Mouse (Mus musculus) heart, embryonic 15.5 days (tissue): Measurements from ENCODE around the gene Pan2. TPM values are rescaled to one million over a fixed set of nuclear protein-coding genes. Genes with fewer than 3 reads are reported as not detected.

Experiments
- ATAC-seq: fragments of 200-750 bp; cut with Nextera tagmentation; replicated peaks from 2 replicates; pipeline ENCODE4 v1.8.0; 2017; ENCODE audit warnings: low read depth, moderate TSS enrichment; ENCODE audit not compliant: insufficient number of reproducible peaks, insufficient read depth, low FRiP score
- H3K27ac ChIP-seq: fragments of 300-500 bp; sonication (generic); 2 replicates; pipeline ENCODE4 v1.5.1; 2015; ENCODE audit warnings: mild to moderate bottlenecking, inconsistent platforms
- H3K27me3 ChIP-seq: fragments of 300-500 bp; sonication (generic); 2 replicates; pipeline ENCODE4 v1.6.1; 2015; ENCODE audit warnings: inconsistent platforms
- H3K36me3 ChIP-seq: fragments of 300-500 bp; sonication (generic); 2 replicates; pipeline ENCODE4 v1.6.1; 2015; ENCODE audit warnings: mild to moderate bottlenecking, inconsistent platforms
- H3K4me1 ChIP-seq: fragments of 300-500 bp; sonication (generic); replicated peaks from 2 replicates; pipeline ENCODE4 v1.6.1; 2015; ENCODE audit warnings: inconsistent platforms
- H3K4me2 ChIP-seq: fragments of 300-500 bp; sonication (generic); 2 replicates; pipeline ENCODE4 v1.6.1; 2015; ENCODE audit warnings: inconsistent platforms, mild to moderate bottlenecking, moderate library complexity
- H3K4me3 ChIP-seq: fragments of 300-500 bp; sonication (generic); 2 replicates; pipeline ENCODE4 v1.5.1; 2015; ENCODE audit warnings: mild to moderate bottlenecking, inconsistent platforms
- H3K9ac ChIP-seq: fragments of 300-500 bp; sonication (generic); 2 replicates; pipeline ENCODE4 v1.6.1; 2015; ENCODE audit warnings: mild to moderate bottlenecking, inconsistent platforms
- H3K9me3 ChIP-seq: fragments of 300-500 bp; sonication (generic); replicated peaks from 2 replicates; pipeline ENCODE4 v1.6.1; 2016; ENCODE audit warnings: inconsistent platforms
- WGBS: fragments of 180-500 bp; shearing (Covaris S2); methylation state at CpG from one replicate; pipeline ENCODE4 v1.1.7; 2015; ENCODE audit warnings: mixed read lengths; 5-methylcytosine and 5-hydroxymethylcytosine counted together
- polyA plus RNA-seq: library from polyadenylated mRNA; unstranded; fragments of >200 nt; fragmentation: Nextera tagmentation; extraction: Ambion mirVana; gene quantifications from 2 replicates; pipeline ENCODE4 v1.2.1, GENCODE M21; 2015

Pan2 gene
- polyA plus RNA-seq, 1 experiment from 2014 or later: 22.3 TPM

- H3K9me3 ChIP-seq: no peaks in the 10 kb centered on the region
- ATAC-seq: peak; percentile 95
- H3K4me2 ChIP-seq: peak within 1 kb of the TSS; percentile 75
- H3K36me3 ChIP-seq: peaks cover 6% of the 10 kb centered on the region; the same call in 1 of the 2 replicates
- H3K9ac ChIP-seq: peak within 1 kb of the TSS; percentile 95
- H3K4me1 ChIP-seq: peaks cover 47% of the 10 kb centered on the region
- H3K27me3 ChIP-seq: no peaks in the 10 kb centered on the region
- under 1% methylated on average over 61 of the region's 61 CpGs for WGBS
- peak within 1 kb of the TSS; percentile 98 for H3K27ac ChIP-seq
- H3K4me3 ChIP-seq: peak within 1 kb of the TSS; percentile 94
Observed at GRCm38 (mm10) chr10:128337306-128338181, 34.4 kb downstream of the Pan2 start, which contains the start of gene Cs. TSS of gene Cs (plus strand) at chr10:128337734.

- peak overlapping the region; percentile 69 for H3K4me2 ChIP-seq
- peak overlapping the region; percentile 98 for H3K27ac ChIP-seq
- ATAC-seq: no peak
- 9% methylated on average over 5 of the region's 5 CpGs for WGBS
- peaks cover 6% of the 10 kb centered on the region; the same call in 1 of the 2 replicates for H3K36me3 ChIP-seq
- peak overlapping the region; percentile 94 for H3K4me3 ChIP-seq
- peaks cover 52% of the 10 kb centered on the region for H3K4me1 ChIP-seq
- H3K9me3 ChIP-seq: no peaks in the 10 kb centered on the region
- no peaks in the 10 kb centered on the region for H3K27me3 ChIP-seq
- H3K9ac ChIP-seq: peak overlapping the region; percentile 95
Observed at GRCm38 (mm10) chr10:128338415-128338814, 35.3 kb downstream of the Pan2 start.

GRCm38 (mm10) chr10:128338948-128339347 lies 35.8 kb downstream of the Pan2 start:
- peak overlapping the region; percentile 69 for H3K4me2 ChIP-seq
- peak overlapping the region; percentile 95; the same call in 1 of the 2 replicates for H3K9ac ChIP-seq
- H3K4me3 ChIP-seq: peak overlapping the region; percentile 94
- H3K36me3 ChIP-seq: peaks cover 6% of the 10 kb centered on the region; the same call in 1 of the 2 replicates
- H3K27me3 ChIP-seq: no peaks in the 10 kb centered on the region
- peaks cover 57% of the 10 kb centered on the region for H3K4me1 ChIP-seq
- peak overlapping the region; percentile 98 for H3K27ac ChIP-seq
- WGBS: 23% methylated on average over 2 of the region's 2 CpGs
- no peak for ATAC-seq
- no peaks in the 10 kb centered on the region for H3K9me3 ChIP-seq

- H3K4me3 ChIP-seq: no peak overlapping the region
- ATAC-seq: no peak
- no peak overlapping the region for H3K27ac ChIP-seq
- H3K36me3 ChIP-seq: peaks cover 6% of the 10 kb centered on the region; the same call in 1 of the 2 replicates
- WGBS: 57% methylated on average over 2 of the region's 2 CpGs
- H3K9ac ChIP-seq: no peak overlapping the region
- peak overlapping the region; percentile 69; the same call in 1 of the 2 replicates for H3K4me2 ChIP-seq
- peaks cover 67% of the 10 kb centered on the region for H3K4me1 ChIP-seq
- no peaks in the 10 kb centered on the region for H3K27me3 ChIP-seq
- H3K9me3 ChIP-seq: no peaks in the 10 kb centered on the region
Observed at GRCm38 (mm10) chr10:128340257-128340656, 37.1 kb downstream of the Pan2 start.

GRCm38 (mm10) chr10:128343436-128343835 lies 40.3 kb downstream of the Pan2 start:
- Histone ChIP-seq H3K9me3 (no peaks in the 10 kb centered on the region), H3K4me3 (no peak overlapping the region), H3K27ac (0 out of 2 replicates have a peak overlapping the region, but pooled peaks have one; percentile 42), H3K36me3 (peaks cover 9% of the 10 kb centered on the region), H3K9ac (no peak overlapping the region), H3K4me1 (peaks cover 72% of the 10 kb centered on the region), H3K4me2 (no peak overlapping the region), H3K27me3 (no peaks in the 10 kb centered on the region)
- WGBS: 87% methylated on average over 1 of the region's 1 CpGs
- ATAC-seq: no peak

GRCm38 (mm10) chr10:128344568-128345275 lies 41.6 kb downstream of the Pan2 start:
- no peaks in the 10 kb centered on the region for H3K27me3 ChIP-seq
- H3K27ac ChIP-seq: peak overlapping the region; percentile 84
- H3K4me1 ChIP-seq: peaks cover 59% of the 10 kb centered on the region
- H3K4me2 ChIP-seq: peak overlapping the region; percentile 61
- H3K4me3 ChIP-seq: peak overlapping the region; percentile 37
- WGBS: 6% methylated on average over 7 of the region's 7 CpGs
- peaks cover 15% of the 10 kb centered on the region for H3K36me3 ChIP-seq
- H3K9me3 ChIP-seq: no peaks in the 10 kb centered on the region
- ATAC-seq: peak; percentile 90
- H3K9ac ChIP-seq: peak overlapping the region; percentile 27; the same call in 1 of the 2 replicates

GRCm38 (mm10) chr10:128347541-128347940 lies 44.4 kb downstream of the Pan2 start:
- Histone ChIP-seq H3K9ac (no peak overlapping the region), H3K4me2 (no peak overlapping the region), H3K9me3 (no peaks in the 10 kb centered on the region), H3K27ac (no peak overlapping the region), H3K4me1 (peaks cover 43% of the 10 kb centered on the region), H3K4me3 (no peak overlapping the region), H3K27me3 (no peaks in the 10 kb centered on the region), H3K36me3 (peaks cover 37% of the 10 kb centered on the region)
- WGBS: 86% methylated on average over 8 of the region's 8 CpGs
- ATAC-seq: no peak

GRCm38 (mm10) chr10:128358796-128359195 lies 55.7 kb downstream of the Pan2 start:
- no peak overlapping the region for H3K4me3 ChIP-seq
- no peaks in the 10 kb centered on the region for H3K9me3 ChIP-seq
- WGBS: 48% methylated on average over 2 of the region's 2 CpGs
- peaks cover 4% of the 10 kb centered on the region; the same call in 1 of the 2 replicates for H3K4me1 ChIP-seq
- peaks cover 92% of the 10 kb centered on the region for H3K36me3 ChIP-seq
- no peaks in the 10 kb centered on the region for H3K27me3 ChIP-seq
- no peak overlapping the region for H3K9ac ChIP-seq
- no peak overlapping the region for H3K4me2 ChIP-seq
- H3K27ac ChIP-seq: no peak overlapping the region
- no peak for ATAC-seq

GRCm38 (mm10) chr10:128359226-128359625 lies 56.1 kb downstream of the Pan2 start:
- H3K36me3 ChIP-seq: peaks cover 92% of the 10 kb centered on the region
- H3K4me1 ChIP-seq: peaks cover 4% of the 10 kb centered on the region; the same call in 1 of the 2 replicates
- H3K4me2 ChIP-seq: no peak overlapping the region
- H3K9ac ChIP-seq: no peak overlapping the region
- ATAC-seq: no peak
- H3K4me3 ChIP-seq: no peak overlapping the region
- no peaks in the 10 kb centered on the region for H3K9me3 ChIP-seq
- H3K27ac ChIP-seq: 0 out of 2 replicates have a peak overlapping the region, but pooled peaks have one; percentile 16
- 64% methylated on average over 6 of the region's 6 CpGs for WGBS
- H3K27me3 ChIP-seq: no peaks in the 10 kb centered on the region

GRCm38 (mm10) chr10:128361836-128362235 lies 58.7 kb downstream of the Pan2 start:
- H3K9me3 ChIP-seq: no peaks in the 10 kb centered on the region
- H3K4me2 ChIP-seq: no peak overlapping the region
- peaks cover 83% of the 10 kb centered on the region for H3K36me3 ChIP-seq
- ATAC-seq: no peak
- H3K4me1 ChIP-seq: peaks cover 4% of the 10 kb centered on the region; the same call in 1 of the 2 replicates
- H3K27me3 ChIP-seq: no peaks in the 10 kb centered on the region
- H3K4me3 ChIP-seq: no peak overlapping the region
- 72% methylated on average over 6 of the region's 6 CpGs for WGBS
- peak overlapping the region; percentile 24; the same call in 1 of the 2 replicates for H3K27ac ChIP-seq
- H3K9ac ChIP-seq: no peak overlapping the region

- Histone ChIP-seq H3K27ac (peak overlapping the region; percentile 24; the same call in 1 of the 2 replicates), H3K27me3 (no peaks in the 10 kb centered on the region), H3K9me3 (no peaks in the 10 kb centered on the region), H3K36me3 (peaks cover 77% of the 10 kb centered on the region), H3K9ac (no peak overlapping the region), H3K4me1 (peaks cover 8% of the 10 kb centered on the region; the same call in 1 of the 2 replicates), H3K4me3 (no peak overlapping the region), H3K4me2 (no peak overlapping the region)
- no peak for ATAC-seq
- 39% methylated on average over 3 of the region's 3 CpGs for WGBS
Observed at GRCm38 (mm10) chr10:128362568-128362967, 59.4 kb downstream of the Pan2 start.
